Mouse (Mus musculus) T-helper 2 cell (primary cell): Measurements from ENCODE around the gene Hoxa6.

Experiments used
- in situ Hi-C: fragments of 300-600 bp; cut with MboI, MseI; formaldehyde crosslinking; loops from one replicate; pipeline ENCODE4 v1.15.1; 2025; ENCODE audit warnings: high pct_unique_total_duplicates

Gene Hoxa6

DNA sequence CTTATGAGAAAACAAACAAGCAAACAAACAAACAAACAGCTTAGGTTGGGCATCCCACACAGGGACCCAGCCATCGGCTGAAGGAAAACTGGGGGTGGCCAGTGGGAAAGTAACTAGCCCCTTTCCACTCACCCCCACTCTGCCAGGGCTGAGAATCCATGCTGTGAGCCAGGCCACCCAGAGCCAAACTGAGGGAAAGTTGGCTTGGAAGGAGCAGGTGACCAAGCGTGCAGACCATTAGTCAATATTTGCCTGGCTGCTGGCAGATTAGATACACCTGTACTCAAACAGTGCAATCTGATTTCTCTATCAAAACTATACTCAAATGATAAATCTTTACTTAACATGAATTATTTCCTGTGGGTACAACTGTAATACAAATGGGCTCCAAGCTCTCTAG is 26.5 kb downstream of the Hoxa6 start:
- in situ Hi-C loops = no loop called here

GRCm38 (mm10) chr6:52180726-52181125 is 27.8 kb downstream of the Hoxa6 start:
- in situ Hi-C loops = no loop called here

DNA sequence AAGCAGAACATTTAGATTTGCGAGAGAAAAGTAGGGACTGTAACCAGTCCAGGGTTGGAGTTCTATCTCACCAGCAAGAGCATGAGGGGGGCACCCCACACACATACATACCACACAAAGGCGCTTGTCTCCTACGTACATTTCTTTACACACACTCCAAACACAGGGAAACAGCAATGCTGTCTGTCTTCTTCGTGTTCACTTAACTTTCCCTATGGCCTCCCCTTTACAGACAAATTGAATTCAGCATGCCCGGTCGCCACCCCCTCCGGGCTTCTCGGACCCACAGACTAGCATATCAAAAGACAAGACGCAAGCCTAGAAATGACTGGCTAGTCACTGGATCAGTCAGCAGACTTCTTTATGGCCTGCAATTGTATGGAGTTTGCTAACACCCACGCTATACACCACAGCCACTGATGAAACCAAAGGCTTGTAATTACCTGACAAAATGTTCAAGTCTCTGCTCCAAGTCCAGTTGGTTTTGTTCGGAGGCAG is 28.3 kb downstream of the Hoxa6 start:
- in situ Hi-C loops = no loop called here

DNA sequence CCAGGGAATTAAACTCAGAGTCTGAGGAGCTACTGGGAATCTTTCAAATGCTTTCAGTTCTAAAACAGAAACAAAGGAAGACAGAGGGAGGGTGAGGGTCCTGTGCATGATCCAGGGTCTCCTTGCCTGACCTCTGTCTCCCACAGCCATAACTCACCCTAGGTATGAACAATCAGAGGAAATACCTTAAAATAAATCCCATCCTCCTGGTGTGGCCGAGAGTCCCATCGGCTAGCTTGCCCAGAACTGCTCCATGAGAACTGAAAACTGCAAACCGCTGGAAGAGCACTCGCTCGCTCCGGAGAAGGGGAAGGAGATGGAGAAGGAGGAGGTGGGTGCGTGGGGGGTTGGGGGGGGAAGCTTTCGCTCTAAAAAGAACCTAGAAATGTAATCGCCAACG is 28.8 kb downstream of the Hoxa6 start:
- in situ Hi-C loops = no loop called here

- in situ Hi-C loops = no loop called here
Measured at GRCm38 (mm10) chr6:52178918-52179665, 29.4 kb downstream of the Hoxa6 start.

GRCm38 (mm10) chr6:52177806-52178205 is 30.7 kb downstream of the Hoxa6 start:
- in situ Hi-C loops = no loop called here

DNA sequence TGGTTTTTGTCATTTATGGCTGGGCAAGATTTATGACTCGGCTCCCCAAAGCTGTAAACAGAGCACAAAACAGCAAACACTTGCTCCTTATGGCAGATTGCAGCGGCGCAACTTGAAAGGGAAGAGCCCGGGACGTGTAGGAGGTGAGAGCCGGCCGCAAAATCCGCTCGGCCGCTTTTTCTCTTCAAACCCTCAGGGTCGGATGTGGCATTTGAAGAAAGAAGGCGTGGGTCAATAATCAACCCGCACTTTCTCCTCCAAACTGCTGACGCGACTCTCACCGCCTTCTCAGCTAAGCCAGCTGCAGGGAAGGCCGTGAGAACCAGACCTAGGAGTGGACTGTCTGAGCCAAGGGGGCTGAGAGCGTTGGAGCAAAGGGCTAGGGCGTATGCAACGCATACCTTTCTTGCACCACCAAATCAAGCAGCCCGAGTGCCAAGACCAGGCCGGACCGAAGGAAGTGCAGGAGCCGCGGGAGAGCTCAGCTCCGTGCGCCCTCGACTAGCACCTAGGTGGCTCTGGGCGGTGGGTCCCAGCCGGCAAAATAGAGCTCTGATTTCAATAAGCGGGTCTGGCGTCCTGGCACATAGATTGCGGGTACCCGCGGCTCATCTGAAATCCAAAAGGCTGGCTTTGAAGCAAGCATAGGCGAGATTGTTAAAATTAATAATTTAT is 31.3 kb downstream of the Hoxa6 start, which contains the start of gene 5730596B20Rik:
TSS of gene 5730596B20Rik (plus strand) at position 438 of the 675 bp plus-strand sequence.
- in situ Hi-C loops = no loop called here

- in situ Hi-C loops = no loop called here
Measured at GRCm38 (mm10) chr6:52176391-52176790, 32.1 kb downstream of the Hoxa6 start.

DNA sequence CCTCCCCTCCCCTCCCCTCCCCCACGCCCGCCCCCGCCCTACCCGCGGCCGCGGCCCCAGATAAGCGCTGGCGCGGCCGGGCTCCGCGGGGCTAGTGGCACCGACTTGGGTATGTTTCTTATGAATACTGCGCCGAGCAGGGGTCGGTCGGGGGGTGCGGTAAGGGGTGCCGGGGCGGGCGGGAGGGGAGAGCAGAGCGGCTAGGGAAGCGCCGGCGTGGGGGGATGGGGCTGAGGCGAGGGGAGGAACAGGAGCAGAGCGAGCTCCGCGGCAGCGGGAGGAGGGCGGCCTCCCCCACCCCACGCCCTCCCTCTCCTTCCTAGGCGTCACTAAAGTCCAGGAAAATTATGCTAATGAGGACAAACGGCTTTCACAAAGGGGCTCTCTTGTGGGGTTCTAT is 32.7 kb downstream of the Hoxa6 start:
- in situ Hi-C loops = no loop called here

GRCm38 (mm10) chr6:52174968-52175751 is 33.4 kb downstream of the Hoxa6 start:
- in situ Hi-C loops = no loop called here

- in situ Hi-C loops = no loop called here
Measured at GRCm38 (mm10) chr6:52173648-52174047, 34.9 kb downstream of the Hoxa6 start.

DNA sequence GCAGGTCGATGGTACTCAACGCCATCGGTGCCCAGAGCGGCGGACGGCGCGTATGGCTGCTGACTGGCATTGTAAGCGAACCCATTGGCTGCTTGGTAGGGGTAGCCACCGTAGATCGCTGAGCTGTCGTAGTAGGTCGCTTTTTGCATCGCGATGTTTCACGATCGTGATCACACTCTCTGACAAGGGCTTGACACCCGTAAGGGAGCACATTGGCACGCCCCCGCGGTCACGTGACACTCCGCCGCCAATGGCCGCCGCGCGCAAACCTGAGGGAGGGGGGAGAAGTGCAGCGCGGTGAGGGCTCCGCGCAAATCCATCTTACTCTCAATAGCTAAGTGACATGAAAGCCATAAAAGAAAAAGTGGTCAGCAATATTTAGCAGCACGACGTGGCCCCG is 36.0 kb downstream of the Hoxa6 start:
- in situ Hi-C loops = no loop called here

GRCm38 (mm10) chr6:52171938-52172337 is 36.6 kb downstream of the Hoxa6 start:
- in situ Hi-C loops = no loop called here

GRCm38 (mm10) chr6:52171331-52171730 is 37.2 kb downstream of the Hoxa6 start:
- in situ Hi-C loops = no loop called here

DNA sequence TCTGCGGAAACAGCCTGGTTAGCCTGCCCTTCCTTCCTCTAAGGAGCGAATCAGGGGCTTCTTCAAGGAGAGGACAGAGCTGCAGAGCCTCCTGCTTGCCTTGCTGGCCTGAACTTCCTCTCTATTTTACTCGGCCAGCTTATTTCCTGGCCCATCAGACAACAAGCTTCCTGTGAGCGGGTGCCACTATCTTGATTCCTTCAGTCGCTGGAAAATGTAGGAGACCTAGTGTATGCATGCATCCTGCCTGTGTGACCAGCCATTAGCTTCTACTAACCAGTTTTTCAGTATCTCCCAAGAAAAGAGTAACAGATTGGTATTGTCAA is 37.7 kb downstream of the Hoxa6 start:
- in situ Hi-C loops = no loop called here

- in situ Hi-C loops = no loop called here
Measured at GRCm38 (mm10) chr6:52170166-52170897, 38.2 kb downstream of the Hoxa6 start.

- in situ Hi-C loops = no loop called here
Measured at GRCm38 (mm10) chr6:52169499-52170165, 38.9 kb downstream of the Hoxa6 start.

DNA sequence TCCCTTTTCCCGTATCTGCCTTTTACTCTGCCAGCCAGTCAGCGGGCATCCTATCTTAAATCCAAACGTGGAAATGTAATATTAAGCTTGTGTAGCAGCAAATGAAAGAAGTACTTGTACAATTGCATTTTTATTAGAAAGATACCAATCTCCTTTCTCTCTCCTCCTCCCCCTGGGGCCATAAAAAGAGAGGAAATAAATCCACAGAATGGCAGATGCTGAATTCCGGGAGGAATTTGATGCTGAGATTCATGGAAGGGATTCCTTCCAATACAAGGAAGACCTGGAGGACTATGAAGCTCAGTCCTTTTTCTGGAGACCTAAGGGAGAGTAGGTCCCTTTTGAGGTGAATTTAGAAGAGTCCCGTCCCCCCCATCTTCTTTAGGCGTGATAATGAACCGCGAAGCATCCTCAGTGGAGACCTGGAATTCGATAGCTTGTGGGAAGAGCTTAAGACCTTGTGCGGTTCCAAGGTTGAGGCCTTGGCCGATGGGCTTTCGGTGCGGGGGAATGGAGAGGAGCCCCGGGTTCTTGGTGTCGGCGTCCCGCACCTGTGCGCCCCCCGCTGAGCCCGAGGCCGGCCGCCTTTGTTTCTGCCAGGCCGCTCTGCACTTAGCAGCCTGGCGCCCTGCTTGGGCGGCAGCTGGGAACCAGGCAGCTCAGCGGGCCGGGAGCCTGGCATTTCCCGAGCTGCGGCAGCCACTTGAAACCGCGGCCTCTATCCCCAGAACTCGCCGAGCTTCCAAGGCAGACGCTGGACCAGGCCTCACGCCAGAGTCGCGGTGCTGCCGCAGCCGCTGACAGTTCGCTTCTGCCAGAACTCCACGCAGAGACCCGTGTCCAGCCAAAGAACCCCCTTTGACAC is 40.1 kb downstream of the Hoxa6 start:
- in situ Hi-C loops = no loop called here

DNA sequence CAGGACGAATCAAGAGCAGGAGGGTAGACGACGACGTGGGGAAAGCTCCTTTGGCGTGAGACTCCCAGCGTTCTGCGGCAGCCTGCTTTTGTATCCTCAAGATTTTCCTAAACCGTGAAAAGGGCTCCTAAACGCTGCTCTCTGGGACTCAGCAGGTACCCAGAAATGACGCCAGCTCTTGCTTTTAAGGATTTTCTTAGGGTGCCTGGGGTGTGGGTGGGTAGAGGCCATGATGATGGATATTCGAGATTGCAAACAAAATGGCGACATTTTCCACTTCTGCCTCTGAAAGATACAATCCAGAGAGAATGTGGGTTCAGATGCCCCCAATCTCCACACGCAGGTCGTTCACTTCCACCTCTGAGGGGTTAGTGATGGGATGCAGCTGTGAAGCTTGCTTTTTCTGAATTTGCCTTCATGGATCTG is 40.8 kb downstream of the Hoxa6 start:
- in situ Hi-C loops = no loop called here

DNA sequence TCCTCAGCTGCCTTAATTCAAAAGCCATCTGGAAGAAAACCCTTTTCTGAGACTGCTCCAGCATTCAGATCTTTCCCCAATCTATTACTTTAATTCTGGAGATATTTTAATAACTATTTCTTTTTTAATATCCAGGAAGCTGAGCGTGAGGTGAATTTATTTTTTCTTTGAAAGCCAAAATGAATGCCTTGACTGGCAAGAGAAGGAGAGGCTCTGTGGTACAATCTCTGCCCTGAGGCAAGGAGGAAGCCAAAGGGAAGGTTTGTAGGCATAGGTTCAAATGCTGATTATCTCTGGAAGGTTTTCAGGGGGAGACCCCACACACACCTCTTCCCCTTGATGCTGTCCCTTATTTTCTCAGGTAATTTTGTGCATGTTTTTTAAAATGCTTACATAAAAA is 41.3 kb downstream of the Hoxa6 start:
- in situ Hi-C loops = no loop called here
